Mouse (Mus musculus) urinary bladder, postnatal 10 days (tissue): Measurements from ENCODE around the gene 4930404N11Rik.

Source experiments
- DNase-seq: peaks from one replicate; pipeline ENCODE4 v3.0.0; 2022; ENCODE audit warnings: low spot score

4930404N11Rik gene

DNA sequence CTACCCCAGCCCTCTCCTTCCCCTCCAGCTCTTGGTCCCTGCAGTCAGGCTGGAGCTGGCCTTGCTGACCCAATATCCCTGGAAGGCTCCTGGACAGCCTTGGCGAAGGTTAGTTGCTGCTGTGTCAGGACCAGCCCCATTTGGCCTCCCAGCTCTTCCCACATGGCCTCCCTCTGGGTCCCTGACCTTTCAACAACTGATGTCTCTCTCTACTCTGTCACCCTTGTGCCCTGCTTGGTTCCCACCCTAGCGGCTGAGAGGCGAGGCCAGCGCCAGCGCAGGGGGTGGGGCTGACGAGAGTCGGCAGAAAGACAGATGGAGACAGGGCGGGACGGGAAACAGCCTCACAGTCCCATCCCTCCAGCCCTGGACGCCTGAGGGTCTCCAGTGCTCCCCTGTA is 37.2 kb downstream of the 4930404N11Rik start, which contains the start of gene Tbxa2r:
Gene Tbxa2r, plus strand, starts transcription at position 346 of the 400 bp plus-strand sequence.
- DNase-seq, result no peak

DNA sequence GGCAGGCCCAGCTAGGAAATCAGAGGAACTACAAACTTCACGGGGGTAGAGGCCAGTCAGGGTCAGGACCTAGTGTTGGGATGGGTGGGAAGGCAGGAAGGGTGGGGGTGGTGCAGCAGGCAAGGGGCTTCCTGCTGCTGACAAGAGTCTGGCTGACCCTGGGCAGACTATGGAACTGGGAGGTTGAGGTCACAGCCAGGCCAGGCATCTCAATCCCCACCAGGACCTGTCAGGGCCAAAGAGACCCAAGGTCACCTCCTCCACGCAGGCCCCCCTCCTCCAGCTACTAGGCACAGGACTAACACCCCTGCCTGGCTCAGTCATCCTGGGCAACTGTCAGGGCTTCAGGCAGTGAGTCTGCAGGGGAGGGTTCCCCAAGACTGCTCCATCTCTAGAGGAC is 37.7 kb downstream of the 4930404N11Rik start:
- DNase-seq, result no peak

DNA sequence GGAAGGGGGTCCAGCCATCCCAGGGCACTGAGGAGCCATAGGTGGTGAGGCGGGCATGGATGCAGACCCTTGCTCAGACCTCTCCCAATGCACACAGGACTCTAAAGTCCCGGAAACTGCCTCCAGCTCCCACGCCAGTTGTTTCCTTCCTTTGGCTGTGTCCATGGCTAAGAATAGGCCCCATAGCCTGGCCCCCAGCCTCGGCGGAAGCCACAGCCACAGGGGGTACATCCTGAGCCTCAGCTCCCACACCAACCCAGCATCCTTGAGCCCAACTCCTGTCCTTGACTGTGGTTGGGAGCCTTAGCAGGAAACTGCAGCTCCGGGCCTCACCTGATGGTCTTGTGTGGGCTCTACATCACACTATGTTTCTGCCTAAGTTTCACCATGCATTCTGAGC is 38.8 kb downstream of the 4930404N11Rik start:
- no peak for DNase-seq

DNA sequence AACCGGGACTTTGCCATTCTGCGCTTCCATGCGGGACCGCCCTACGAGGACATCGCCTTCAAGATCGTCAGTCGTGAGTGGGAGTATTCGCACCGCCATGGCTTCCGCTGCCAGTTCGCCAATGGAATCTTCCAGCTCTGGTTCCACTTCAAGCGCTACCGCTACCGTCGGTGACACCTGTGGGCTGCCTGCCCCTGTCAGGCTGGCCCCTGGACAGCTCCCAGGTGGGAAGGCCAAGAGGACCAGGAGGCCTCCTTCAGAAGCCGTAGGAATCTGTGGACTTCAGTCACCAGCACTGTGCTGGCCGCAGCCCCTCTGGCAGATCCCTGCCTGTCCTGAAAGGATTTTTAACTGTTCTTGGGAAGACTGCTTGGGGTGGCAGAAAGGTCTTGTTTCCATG is 39.8 kb downstream of the 4930404N11Rik start:
- DNase-seq, result no peak

DNA sequence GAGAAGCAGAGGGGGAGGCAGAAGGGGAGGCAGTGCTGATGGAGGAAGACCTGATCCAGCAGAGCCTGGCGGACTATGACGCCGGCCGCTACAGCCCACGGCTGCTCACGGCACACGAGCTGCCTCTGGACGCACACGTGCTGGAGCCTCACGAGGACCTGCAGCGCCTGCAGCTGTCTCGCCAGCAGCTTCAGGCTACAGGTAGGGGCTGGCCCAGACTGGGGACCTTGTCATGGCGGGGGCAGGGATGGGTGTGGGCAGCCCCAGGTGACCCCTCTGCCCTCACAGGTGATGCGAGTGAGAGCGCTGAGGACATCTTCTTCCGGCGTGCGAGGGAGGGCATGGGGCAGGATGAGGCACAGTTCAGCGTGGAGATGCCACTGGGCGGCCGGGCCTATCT is 40.4 kb downstream of the 4930404N11Rik start:
- DNase-seq, result no peak

GRCm38 (mm10) chr10:81323791-81324530 is 41.7 kb downstream of the 4930404N11Rik start:
- DNase-seq, result no peak

- DNase-seq, result no peak
These were observed 42.4 kb downstream of the 4930404N11Rik start for GRCm38 (mm10) chr10:81323141-81323775.

GRCm38 (mm10) chr10:81322444-81322843 is 43.2 kb downstream of the 4930404N11Rik start:
- DNase-seq, result no peak

- DNase-seq, result no peak
These were observed 44.2 kb downstream of the 4930404N11Rik start for GRCm38 (mm10) chr10:81321436-81321835.

DNA sequence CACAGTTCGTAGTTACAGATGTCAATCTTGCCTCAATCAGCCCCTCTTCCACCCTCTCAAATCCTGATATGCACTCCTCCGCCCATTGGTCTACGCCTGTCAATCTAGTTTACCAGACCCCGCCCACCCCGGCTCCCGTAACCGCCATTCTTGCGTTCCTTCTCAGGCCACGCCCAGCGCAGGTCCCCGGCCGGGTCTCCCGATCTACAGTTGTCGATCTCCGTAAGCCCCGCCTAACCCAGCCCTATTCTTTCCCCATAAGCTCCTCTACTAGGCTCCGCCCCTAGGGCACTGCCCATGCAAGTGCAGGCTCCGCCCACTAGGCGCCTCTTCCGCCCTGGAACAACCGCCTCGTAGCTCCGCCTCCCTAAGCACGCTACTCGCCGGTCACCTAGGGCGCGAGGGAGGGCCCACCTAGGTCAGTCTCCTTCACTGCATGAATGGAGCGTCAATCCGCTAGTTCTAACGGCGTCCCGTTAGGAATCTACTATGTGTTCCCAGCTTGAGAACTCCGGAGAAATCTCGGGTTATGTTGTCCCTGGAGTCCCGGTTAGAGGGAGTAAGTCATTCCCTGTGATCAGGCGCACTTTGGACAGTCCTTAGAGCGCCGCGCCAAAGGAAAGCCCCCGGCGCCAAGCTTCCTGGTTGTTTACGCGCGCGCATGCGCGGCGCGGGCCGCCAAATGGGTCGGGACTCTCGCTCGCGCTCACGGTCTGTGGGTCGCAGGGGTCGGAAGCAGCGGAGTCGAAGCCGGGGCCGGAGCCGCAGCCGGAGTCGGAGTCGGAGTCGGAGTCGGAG is 44.9 kb downstream of the 4930404N11Rik start, which contains the start of gene Cactin:
Gene Cactin, plus strand, starts transcription at position 554 of the 798 bp plus-strand sequence.
- peak; percentile 97 for DNase-seq

GRCm38 (mm10) chr10:81319741-81320549 is 45.7 kb downstream of the 4930404N11Rik start:
- DNase-seq, result no peak

DNA sequence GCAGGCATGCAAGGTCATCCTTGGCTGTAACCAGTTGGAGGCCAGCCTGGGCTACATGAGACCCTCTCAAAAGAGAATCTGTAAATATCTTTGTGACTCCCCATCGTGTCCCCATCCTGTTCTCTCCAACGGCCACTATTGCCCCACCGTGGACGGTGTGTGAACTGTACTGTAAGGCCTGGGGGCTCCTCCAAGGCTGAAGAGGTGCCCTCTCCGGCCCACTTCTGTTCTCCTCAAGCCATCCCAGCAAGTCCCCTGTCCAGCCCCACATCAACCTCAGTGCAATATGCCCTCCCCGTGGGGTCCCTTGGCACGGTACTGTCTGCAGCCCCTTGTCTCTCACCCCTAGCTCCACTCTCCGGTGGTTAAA is 46.3 kb downstream of the 4930404N11Rik start:
- DNase-seq, result no peak

DNA sequence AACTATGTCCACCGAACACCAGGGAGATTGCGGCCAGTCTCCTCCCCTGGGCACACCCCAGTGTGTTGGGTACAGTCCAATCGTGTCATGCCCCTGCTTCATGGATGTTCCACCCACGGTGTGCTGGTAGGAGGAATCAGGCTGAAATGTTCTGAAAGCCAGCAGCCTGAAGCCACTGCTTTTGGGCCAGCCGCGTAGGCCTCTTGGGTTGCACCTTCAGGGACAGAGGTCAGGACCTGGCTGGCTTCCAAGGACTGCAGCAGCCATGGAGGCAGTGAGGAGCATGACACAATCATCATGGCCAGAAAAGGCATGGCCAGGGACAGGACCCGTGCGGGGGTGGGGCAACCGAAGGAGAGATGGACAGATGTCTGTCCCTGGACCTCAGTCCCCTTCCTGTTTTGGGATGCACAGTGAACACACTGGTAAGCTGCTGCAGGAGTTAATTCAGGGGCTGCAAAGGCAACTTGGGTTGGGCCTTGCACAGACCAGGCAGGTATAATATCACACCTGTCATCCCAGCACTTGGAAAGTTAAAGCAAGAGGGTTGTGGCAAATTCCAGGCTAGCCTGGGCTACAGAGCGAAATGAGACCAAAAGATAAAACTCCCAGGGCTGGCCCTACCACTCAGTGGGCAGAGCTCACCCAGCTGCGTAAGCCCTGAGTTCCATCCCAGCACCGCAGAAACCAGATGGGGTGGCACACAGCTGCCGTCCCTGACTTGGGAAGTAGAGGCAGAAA is 46.9 kb downstream of the 4930404N11Rik start:
- DNase-seq, result no peak

DNA sequence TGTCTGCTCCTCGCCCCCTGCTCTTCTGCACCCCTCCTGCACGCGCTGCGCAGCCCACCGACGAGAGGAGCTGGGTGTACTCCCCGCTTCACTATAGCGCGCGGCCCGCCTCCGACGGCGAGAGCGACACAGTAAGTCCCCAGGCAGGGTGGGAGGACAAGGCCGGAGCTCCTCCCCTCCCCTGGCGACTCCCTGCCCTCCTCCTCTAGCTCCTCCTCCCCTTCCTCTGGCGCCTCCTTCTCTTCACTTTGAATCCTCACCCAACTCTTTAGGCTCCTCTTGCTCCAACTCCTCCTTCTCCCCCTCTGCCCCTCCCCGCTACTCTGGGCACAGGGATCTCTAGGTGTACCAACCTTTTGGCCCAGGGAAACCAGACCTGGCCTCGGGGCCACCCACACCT is 48.3 kb downstream of the 4930404N11Rik start:
- DNase-seq, result no peak

- no peak for DNase-seq
These were observed 49.1 kb downstream of the 4930404N11Rik start for GRCm38 (mm10) chr10:81316338-81317060.

- DNase-seq, result no peak
These were observed 50.0 kb downstream of the 4930404N11Rik start for GRCm38 (mm10) chr10:81315587-81315986.

- DNase-seq, result no peak
These were observed 51.4 kb downstream of the 4930404N11Rik start for GRCm38 (mm10) chr10:81314201-81314600.

DNA sequence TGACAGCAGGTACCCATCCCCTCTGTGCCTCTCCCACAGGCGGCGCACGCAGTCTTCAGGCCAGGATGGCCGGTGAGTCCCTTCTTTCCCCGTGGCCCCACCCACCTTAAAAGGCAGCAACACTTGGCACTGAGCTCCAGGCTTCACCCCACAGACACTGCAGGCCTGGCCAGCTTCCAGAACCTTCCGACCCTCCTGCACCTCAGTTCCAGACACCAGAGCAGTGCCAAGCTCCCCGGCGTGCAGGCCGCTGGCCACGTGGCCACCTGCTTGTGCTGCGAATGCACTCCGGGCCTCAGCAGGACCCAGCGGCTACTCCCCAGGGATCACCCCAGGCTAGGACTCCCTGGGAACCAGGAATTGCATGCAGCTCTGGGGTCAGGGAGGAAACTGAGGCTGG is 52.0 kb downstream of the 4930404N11Rik start:
- DNase-seq, result no peak
